Mouse (Mus musculus) kidney, embryonic 15.5 days (tissue): ENCODE measurements around the gene Ttll5. TPM values are rescaled to one million over a fixed set of nuclear protein-coding genes. Genes with fewer than 3 reads are reported as not detected.

Experiments
- ATAC-seq: fragments of 200-750 bp; cut with Nextera tagmentation; replicated peaks from 2 replicates; pipeline ENCODE4 v1.8.0; 2017; ENCODE audit warnings: moderate TSS enrichment; ENCODE audit not compliant: low FRiP score
- H3K27ac ChIP-seq: fragments of 300-500 bp; sonication (generic); 2 replicates; pipeline ENCODE4 v1.5.1; 2015; ENCODE audit warnings: mild to moderate bottlenecking, inconsistent platforms
- H3K27me3 ChIP-seq: fragments of 300-500 bp; sonication (generic); 2 replicates; pipeline ENCODE4 v1.6.1; 2015; ENCODE audit warnings: inconsistent platforms
- H3K36me3 ChIP-seq: fragments of 300-500 bp; sonication (generic); 2 replicates; pipeline ENCODE4 v1.6.1; 2015; ENCODE audit warnings: inconsistent platforms
- H3K4me1 ChIP-seq: fragments of 300-500 bp; sonication (generic); 2 replicates; pipeline ENCODE4 v1.6.1; 2015; ENCODE audit warnings: inconsistent platforms
- H3K4me2 ChIP-seq: fragments of 300-500 bp; sonication (generic); 2 replicates; pipeline ENCODE4 v1.6.1; 2015; ENCODE audit warnings: moderate library complexity, mild to moderate bottlenecking, inconsistent platforms
- H3K4me3 ChIP-seq: fragments of 300-500 bp; sonication (generic); replicated peaks from 2 replicates; pipeline ENCODE4 v1.5.1; 2015; ENCODE audit warnings: mild to moderate bottlenecking, inconsistent platforms
- H3K9ac ChIP-seq: fragments of 300-500 bp; sonication (generic); 2 replicates; pipeline ENCODE4 v1.6.1; 2015; ENCODE audit warnings: mild to moderate bottlenecking, inconsistent platforms
- H3K9me3 ChIP-seq: fragments of 300-500 bp; sonication (generic); replicated peaks from 2 replicates; pipeline ENCODE4 v1.6.1; 2016; ENCODE audit warnings: inconsistent platforms
- WGBS: fragments of 180-500 bp; shearing (Covaris S2); methylation state at CpG from one replicate; pipeline ENCODE4 v1.1.7; 2015; ENCODE audit warnings: mixed read lengths; 5-methylcytosine and 5-hydroxymethylcytosine counted together
- polyA plus RNA-seq: library from polyadenylated mRNA; unstranded; fragments of >200 nt; fragmentation: Nextera tagmentation; extraction: Ambion mirVana; gene quantifications from 2 replicates; pipeline ENCODE4 v1.2.1, GENCODE M21; 2015

The Ttll5 gene
- polyA plus RNA-seq, 1 experiment from 2014 or later, result 13.0 TPM

DNA sequence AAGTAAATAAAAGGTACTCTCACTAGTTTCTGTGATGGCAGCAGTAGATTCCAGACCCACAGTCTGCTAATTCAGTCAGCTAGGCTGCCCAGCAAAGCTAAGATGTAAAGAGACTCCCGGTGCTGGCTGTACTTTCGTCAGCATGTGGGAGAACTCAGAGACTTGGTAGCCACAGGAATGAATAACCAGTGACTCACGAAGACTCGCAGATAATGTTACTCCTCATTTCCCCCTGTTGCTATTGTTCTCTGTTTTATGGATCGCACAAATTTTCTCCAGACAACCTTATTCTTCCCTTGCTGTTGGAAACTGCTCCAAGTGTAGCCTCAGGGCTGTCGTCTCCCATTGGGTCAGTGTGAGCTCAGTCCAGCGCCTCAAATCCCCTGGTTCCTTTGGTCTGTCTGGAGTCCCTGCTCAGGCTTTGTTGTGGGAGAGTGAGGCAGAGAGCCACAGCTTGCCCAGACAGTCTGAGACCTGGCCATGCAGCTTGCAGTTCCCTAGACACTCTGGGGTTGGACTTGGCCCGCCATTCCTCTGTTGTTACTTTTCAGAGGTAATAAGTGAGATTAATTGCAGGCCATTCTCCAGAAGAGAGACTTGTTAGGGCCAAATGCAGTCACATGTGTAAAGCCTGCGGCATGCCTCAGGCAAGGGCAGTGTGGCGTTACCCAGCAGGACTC, 135.5 kb downstream of the Ttll5 start:
- Histone ChIP-seq H3K27me3 (no peaks in the 10 kb centered on the region), H3K27ac (peak overlapping the region; percentile 65), H3K4me1 (peaks cover 44% of the 10 kb centered on the region), H3K9ac (no peak overlapping the region), H3K36me3 (no peaks in the 10 kb centered on the region), H3K4me2 (no peak overlapping the region), H3K4me3 (no peak overlapping the region), H3K9me3 (no peaks in the 10 kb centered on the region)
- peak; percentile 49; the same call in 1 of the 2 replicates for ATAC-seq
- 24% methylated on average over 10 of the region's 10 CpGs for WGBS

DNA sequence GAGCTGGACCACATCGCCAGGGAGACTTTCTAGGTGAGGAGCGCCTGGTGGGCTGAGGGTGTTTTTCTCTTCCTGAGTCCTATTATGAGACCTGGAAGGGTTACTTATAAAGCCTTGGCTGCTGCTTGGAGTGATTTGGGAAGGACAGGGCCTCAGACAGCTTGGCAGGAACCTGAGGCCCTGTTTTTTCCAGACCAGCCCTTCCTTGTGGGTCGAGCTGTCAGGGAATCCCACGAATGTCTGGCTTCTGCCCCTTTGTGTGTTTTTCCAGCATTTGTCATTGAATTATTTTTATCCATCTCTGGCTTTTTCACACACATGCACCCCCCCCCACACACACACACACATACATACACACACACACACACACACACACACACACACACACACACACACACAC, 136.2 kb downstream of the Ttll5 start:
- Histone ChIP-seq H3K27ac (peak overlapping the region; percentile 65), H3K4me1 (peaks cover 44% of the 10 kb centered on the region), H3K36me3 (no peaks in the 10 kb centered on the region), H3K27me3 (no peaks in the 10 kb centered on the region), H3K4me3 (no peak overlapping the region), H3K4me2 (no peak overlapping the region), H3K9me3 (no peaks in the 10 kb centered on the region), H3K9ac (no peak overlapping the region)
- ATAC-seq, result no peak
- 70% methylated on average over 4 of the region's 4 CpGs for WGBS

GRCm38 (mm10) chr12:85963160-85963559, 138.7 kb downstream of the Ttll5 start:
- Histone ChIP-seq H3K9me3 (no peaks in the 10 kb centered on the region), H3K4me1 (peaks cover 37% of the 10 kb centered on the region), H3K27me3 (no peaks in the 10 kb centered on the region), H3K9ac (no peak overlapping the region), H3K4me3 (no peak overlapping the region), H3K27ac (peak overlapping the region; percentile 48; the same call in 1 of the 2 replicates), H3K36me3 (no peaks in the 10 kb centered on the region), H3K4me2 (no peak overlapping the region)
- 0 out of 2 replicates have a peak, but pooled peaks have one; percentile 42 for ATAC-seq
- 69% methylated on average over 2 of the region's 2 CpGs for WGBS

DNA sequence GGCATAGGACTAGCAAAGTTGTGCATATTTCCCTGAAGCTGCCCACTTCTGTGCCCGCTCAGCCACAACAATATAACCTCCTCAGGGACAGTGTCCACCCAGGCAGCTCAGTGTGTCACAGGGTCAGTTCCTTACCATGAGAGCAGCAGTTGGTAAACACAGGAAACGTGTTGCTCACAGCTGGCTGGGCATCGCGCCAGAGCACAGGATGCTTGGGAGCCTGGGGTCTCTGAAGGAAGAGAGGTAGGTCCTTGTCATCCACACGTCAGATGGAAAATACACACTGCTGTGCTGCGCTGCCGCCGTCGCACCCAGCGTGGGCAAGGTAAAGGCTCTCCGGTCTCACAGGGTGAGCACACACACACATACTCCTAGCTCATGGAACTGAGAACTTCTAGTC, 139.2 kb downstream of the Ttll5 start:
- 0 out of 2 replicates have a peak, but pooled peaks have one; percentile 61 for ATAC-seq
- H3K36me3 ChIP-seq, result no peaks in the 10 kb centered on the region
- H3K27ac ChIP-seq, result peak overlapping the region; percentile 15; the same call in 1 of the 2 replicates
- 53% methylated on average over 11 of the region's 11 CpGs for WGBS
- peaks cover 31% of the 10 kb centered on the region for H3K4me1 ChIP-seq
- no peak overlapping the region for H3K4me2 ChIP-seq
- no peak overlapping the region for H3K9ac ChIP-seq
- H3K4me3 ChIP-seq, result no peak overlapping the region
- no peaks in the 10 kb centered on the region for H3K9me3 ChIP-seq
- no peaks in the 10 kb centered on the region for H3K27me3 ChIP-seq

DNA sequence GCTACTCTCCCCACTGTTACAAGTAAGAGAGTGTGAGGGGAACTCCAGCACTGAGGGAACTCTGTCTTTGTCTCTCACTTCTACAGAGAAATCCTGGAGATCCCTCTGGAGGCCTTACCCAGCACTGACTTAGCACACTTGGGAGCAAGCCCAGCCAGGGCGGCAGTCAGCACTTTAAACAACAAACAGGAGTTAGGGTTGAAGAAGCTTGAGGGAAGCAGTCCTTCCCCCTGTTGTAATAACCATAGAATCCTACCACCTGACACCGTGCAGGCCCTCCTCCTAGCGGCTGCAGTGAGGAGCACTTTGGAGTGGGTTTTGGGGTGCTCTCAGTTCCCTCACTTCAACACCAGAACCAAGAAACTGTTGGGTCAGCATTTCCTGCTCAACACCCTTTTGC, 140.0 kb downstream of the Ttll5 start:
- Histone ChIP-seq H3K4me2 (no peak overlapping the region), H3K9ac (no peak overlapping the region), H3K27me3 (no peaks in the 10 kb centered on the region), H3K27ac (no peak overlapping the region), H3K9me3 (no peaks in the 10 kb centered on the region), H3K4me1 (peaks cover 25% of the 10 kb centered on the region), H3K4me3 (no peak overlapping the region), H3K36me3 (no peaks in the 10 kb centered on the region)
- ATAC-seq, result no peak
- 82% methylated on average over 3 of the region's 3 CpGs for WGBS

DNA sequence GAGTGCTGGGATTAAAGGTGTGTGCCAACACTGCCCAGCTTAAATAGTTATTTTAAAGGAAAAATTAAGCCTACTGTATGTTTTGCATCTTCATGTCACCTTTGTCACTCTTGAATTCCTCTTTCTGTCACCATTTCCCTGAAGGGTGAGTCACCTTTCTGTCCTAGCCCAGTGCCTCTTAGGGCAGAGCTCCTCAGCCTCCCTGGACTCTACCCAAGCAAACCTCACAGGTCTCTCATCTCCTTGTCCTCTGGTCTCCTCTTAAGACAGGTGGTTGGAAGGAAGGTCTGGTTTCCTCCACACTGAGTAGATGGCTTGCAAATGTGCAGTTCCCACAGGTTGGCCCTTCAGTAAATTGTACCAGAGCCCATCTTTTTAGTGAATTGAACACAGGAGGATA, 143.4 kb downstream of the Ttll5 start:
- peaks cover 21% of the 10 kb centered on the region for H3K4me1 ChIP-seq
- no peaks in the 10 kb centered on the region for H3K27me3 ChIP-seq
- no peak overlapping the region for H3K4me2 ChIP-seq
- no peak overlapping the region for H3K9ac ChIP-seq
- no peaks in the 10 kb centered on the region for H3K36me3 ChIP-seq
- H3K27ac ChIP-seq, result no peak overlapping the region
- ATAC-seq, result no peak
- H3K9me3 ChIP-seq, result no peaks in the 10 kb centered on the region
- H3K4me3 ChIP-seq, result no peak overlapping the region

GRCm38 (mm10) chr12:85968409-85968808, 143.9 kb downstream of the Ttll5 start:
- 74% methylated on average over 4 of the region's 4 CpGs for WGBS

DNA sequence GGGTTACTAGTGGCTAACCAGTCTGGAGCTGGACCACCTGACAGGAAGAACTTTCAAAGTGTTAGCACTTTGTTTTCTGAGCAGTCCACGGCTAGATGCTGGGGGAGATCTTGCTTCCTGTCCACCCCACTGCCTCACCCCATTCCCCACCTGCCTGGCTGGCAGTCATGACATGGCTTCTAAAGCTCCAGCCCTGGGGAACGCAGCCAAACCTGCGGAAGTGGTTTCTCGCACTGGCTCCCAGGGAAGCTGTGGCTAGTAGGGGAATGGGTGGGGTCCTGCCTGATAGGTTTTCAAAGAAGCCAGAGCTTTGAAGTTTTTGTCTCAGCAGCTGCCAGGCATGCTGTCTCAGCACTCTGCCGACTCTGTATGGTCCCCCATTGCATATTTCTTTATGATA, 145.1 kb downstream of the Ttll5 start:
- Histone ChIP-seq H3K27me3 (no peaks in the 10 kb centered on the region), H3K4me1 (peaks cover 20% of the 10 kb centered on the region), H3K4me2 (no peak overlapping the region), H3K9ac (no peak overlapping the region), H3K27ac (no peak overlapping the region), H3K36me3 (no peaks in the 10 kb centered on the region), H3K9me3 (no peaks in the 10 kb centered on the region), H3K4me3 (no peak overlapping the region)
- ATAC-seq, result no peak
- 47% methylated on average over 5 of the region's 5 CpGs for WGBS

More at GRCm38 (mm10) chr12:85968409-85968808, 143.9 kb downstream of the Ttll5 start:
- Histone ChIP-seq H3K4me3 (no peak overlapping the region), H3K4me2 (no peak overlapping the region), H3K9me3 (no peaks in the 10 kb centered on the region), H3K4me1 (peaks cover 17% of the 10 kb centered on the region), H3K27me3 (no peaks in the 10 kb centered on the region), H3K9ac (no peak overlapping the region), H3K36me3 (no peaks in the 10 kb centered on the region), H3K27ac (no peak overlapping the region)
- ATAC-seq, result no peak

GRCm38 (mm10) chr12:85970191-85970590, 145.7 kb downstream of the Ttll5 start:
- WGBS, result 72% methylated on average over 5 of the region's 5 CpGs
- H3K27me3 ChIP-seq, result no peaks in the 10 kb centered on the region
- H3K27ac ChIP-seq, result no peak overlapping the region
- no peak overlapping the region for H3K4me2 ChIP-seq
- peaks cover 20% of the 10 kb centered on the region for H3K4me1 ChIP-seq
- H3K9me3 ChIP-seq, result no peaks in the 10 kb centered on the region
- H3K9ac ChIP-seq, result no peak overlapping the region
- ATAC-seq, result no peak
- H3K4me3 ChIP-seq, result no peak overlapping the region
- H3K36me3 ChIP-seq, result no peaks in the 10 kb centered on the region

- no peak overlapping the region for H3K27ac ChIP-seq
- no peak overlapping the region for H3K9ac ChIP-seq
- H3K4me3 ChIP-seq, result no peak overlapping the region
- H3K9me3 ChIP-seq, result no peaks in the 10 kb centered on the region
- no peaks in the 10 kb centered on the region for H3K36me3 ChIP-seq
- WGBS, result 36% methylated on average over 2 of the region's 2 CpGs
- peak; percentile 36; the same call in 1 of the 2 replicates for ATAC-seq
- H3K4me1 ChIP-seq, result peaks cover 20% of the 10 kb centered on the region
- H3K4me2 ChIP-seq, result no peak overlapping the region
- no peaks in the 10 kb centered on the region for H3K27me3 ChIP-seq
Measured at GRCm38 (mm10) chr12:85970803-85971202, 146.3 kb downstream of the Ttll5 start.

DNA sequence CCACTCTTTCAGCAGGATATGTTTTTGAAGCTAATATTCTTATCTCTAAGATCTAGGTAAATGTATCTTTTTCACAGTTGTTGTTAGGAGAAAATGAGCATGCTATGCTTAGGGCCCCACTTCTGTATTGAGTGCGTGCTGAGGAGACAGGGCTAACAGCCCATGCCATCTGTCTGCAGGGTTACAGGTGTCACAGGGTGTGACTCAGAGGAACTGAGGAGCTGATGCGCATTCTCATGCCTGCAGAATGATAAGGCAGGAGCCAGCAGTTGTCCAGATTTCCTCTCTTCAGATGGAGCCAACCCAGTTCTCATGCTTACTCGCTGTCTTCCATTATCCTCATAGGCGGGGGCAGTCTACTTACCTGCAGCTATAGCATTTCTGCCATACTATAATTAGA, 147.2 kb downstream of the Ttll5 start:
- Histone ChIP-seq H3K4me3 (no peak overlapping the region), H3K9ac (no peak overlapping the region), H3K4me2 (no peak overlapping the region), H3K36me3 (no peaks in the 10 kb centered on the region), H3K27ac (no peak overlapping the region), H3K9me3 (no peaks in the 10 kb centered on the region), H3K4me1 (peaks cover 20% of the 10 kb centered on the region), H3K27me3 (no peaks in the 10 kb centered on the region)
- WGBS, result 92% methylated on average over 4 of the region's 4 CpGs
- no peak for ATAC-seq

DNA sequence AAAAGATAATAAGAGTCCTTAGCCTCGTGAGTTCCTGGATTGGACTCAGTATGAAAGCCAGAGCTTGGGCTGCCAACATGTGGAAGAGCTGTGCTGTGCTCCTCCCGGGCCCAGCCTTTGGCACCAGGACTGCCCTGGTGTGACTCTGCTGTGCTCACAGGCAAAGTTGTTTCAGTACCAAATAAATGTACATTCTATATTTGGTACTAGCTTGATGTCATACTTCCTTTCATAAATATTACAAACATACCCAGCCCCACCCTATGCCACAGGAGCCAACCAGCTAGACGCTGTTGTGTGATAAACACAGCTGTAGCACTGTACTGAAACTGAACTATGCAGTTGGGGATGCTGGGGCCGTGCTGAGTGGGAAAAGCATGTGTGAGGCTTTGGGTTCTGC, 149.1 kb downstream of the Ttll5 start:
- H3K4me1 ChIP-seq, result peaks cover 20% of the 10 kb centered on the region
- no peaks in the 10 kb centered on the region for H3K27me3 ChIP-seq
- no peak overlapping the region for H3K4me3 ChIP-seq
- WGBS, result 53% methylated on average over 4 of the region's 4 CpGs
- ATAC-seq, result peak; percentile 64; the same call in 1 of the 2 replicates
- no peaks in the 10 kb centered on the region for H3K9me3 ChIP-seq
- no peak overlapping the region for H3K4me2 ChIP-seq
- H3K36me3 ChIP-seq, result no peaks in the 10 kb centered on the region
- H3K9ac ChIP-seq, result no peak overlapping the region
- peak overlapping the region; percentile 66 for H3K27ac ChIP-seq

- no peak overlapping the region for H3K4me2 ChIP-seq
- peaks cover 2% of the 10 kb centered on the region; the same call in 1 of the 2 replicates for H3K36me3 ChIP-seq
- 55% methylated on average over 4 of the region's 4 CpGs for WGBS
- no peak overlapping the region for H3K9ac ChIP-seq
- peak overlapping the region; percentile 66 for H3K27ac ChIP-seq
- peaks cover 20% of the 10 kb centered on the region for H3K4me1 ChIP-seq
- ATAC-seq, result no peak
- no peak overlapping the region for H3K4me3 ChIP-seq
- no peaks in the 10 kb centered on the region for H3K27me3 ChIP-seq
- H3K9me3 ChIP-seq, result no peaks in the 10 kb centered on the region
Measured at GRCm38 (mm10) chr12:85974030-85974429, 149.6 kb downstream of the Ttll5 start.
